Mouse (Mus musculus) neutrophil, adult 83 days (primary cell): ENCODE measurements around the gene Ppfia1. TPM values are rescaled to one million over a fixed set of nuclear protein-coding genes. Genes with fewer than 3 reads are reported as not detected.

ENCODE experiments used
- total RNA-seq, 2 experiments: library from RNA; stranded (reverse); gene quantifications; one replicate each; pipeline ENCODE4 v1.2.4; 2023

The Ppfia1 gene
- total RNA-seq: 10 to 100 TPM; 28.9 to 33.0 TPM

DNA sequence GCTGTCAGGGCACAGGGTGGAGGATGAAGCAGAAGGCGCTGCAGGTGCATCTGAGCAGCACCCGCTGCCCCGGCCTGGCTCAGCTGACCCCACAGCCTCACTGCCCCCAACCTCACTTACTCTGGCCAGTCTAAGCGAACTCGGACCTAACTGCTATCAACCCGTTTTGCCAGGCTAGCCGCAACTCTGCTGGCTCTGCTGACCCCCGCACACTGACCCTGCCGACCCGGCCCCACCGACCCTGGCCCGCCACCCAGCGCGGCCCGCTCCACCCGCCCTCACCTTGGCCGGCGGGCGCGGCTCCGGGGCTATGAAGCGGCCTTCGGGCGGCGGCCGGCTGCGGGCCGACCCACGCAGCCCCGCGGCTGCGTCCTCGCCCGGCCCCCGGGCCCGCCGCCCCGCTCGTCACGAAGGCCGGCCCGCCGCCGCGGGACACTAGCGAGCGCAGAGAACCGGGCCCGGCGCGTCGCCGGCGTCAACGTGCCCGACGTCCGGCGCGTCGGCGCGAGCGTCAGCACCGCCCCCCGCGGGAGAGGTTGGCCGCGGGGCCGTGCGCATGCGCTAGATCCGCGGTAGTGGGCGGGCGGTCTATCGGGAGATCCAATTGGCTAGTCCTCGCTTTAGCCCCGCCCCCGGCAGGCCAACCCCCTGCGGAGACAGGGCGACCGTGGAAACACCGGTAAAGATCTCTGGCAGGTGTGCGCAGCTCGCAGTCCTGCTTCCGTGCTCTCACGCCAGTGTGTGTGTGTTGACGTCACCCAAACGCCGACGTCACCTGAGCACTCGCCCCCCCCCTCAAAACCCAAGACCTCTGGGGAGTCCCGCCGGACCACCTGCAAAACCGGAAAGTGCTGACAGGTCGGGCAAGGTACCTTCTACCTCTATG, at the start of gene Ppfia1:
Gene Ppfia1 (minus strand): TSS at position 493 of the 886 bp plus-strand sequence.

DNA sequence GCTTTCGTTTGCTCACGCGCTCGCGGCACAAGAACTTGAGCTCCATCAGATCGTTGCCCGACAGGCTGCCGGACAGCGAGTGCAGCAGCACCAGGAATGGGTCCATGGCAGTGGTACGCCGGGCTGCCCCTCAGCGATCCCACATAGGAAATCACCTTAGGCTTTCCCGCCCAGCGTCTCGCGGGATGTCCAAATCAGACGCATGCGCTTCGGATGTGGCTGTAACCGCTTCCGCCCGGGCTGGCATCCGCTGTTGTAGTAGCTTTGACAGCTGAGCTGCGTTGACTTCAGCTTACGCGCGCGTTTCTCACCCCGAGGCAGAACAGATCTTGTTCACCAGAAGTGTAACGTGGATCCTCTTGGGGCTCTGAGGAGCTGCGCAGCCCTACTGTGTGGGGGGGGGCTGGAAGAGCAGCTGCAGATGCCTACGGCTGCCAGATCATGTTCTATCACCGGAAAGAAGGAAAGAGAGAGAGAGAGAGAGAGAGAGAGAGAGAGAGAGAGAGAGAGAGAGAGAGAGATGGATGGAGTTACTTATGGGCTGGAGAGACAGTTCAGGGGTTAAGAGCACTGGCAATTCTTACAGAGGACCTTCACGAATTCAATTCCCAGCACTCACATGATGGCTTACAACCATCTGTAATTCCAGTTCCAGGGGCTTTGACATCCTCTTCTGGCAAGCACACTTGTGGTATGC, 28.9 kb upstream of the Ppfia1 start, which contains the start of gene Fadd:
Gene Fadd (minus strand): TSS at position 180 of the 697 bp plus-strand sequence.

DNA sequence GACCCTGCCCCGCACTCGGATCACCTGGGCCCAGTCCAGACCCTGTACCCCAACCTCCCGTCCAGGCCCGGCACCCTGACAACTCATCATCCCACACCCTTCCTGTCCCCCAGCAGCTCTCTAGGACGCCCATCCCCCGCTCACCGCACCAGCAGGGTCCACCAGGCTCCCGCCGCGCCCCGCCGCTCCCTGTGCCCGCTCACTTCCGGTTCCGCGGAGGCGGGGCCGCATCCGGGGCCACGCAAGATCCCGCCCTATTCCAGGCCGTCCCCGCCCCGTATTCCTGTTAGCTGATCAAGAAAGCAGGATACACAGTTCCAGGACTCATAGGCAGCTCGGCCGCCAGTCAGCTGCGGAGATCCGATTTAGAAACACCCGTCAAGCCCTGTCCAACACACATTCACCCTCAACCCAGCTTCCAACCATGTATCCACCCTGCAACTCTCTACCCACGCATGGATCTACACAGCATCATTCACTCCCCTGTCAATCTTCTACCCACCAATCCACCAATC, 82.9 kb downstream of the Ppfia1 start, which contains the start of gene Cttn:
Gene Cttn (minus strand): TSS at position 465 of the 515 bp plus-strand sequence.

Other genes with a start within 250 kb of the Ppfia1 start
- gene Cttn, start 82.7 kb downstream of the Ppfia1 start, total RNA-seq: 1 to 10 TPM; 1.6 to 4.6 TPM
- 1 to 10 TPM; 5.3 to 6.5 TPM for gene Fadd, start 28.7 kb upstream of the Ppfia1 start, total RNA-seq
- gene Ano1, start 198.2 kb upstream of the Ppfia1 start, total RNA-seq: under 1 TPM; 0.26 to 0.90 TPM